Mouse (Mus musculus): Measurements from ENCODE around the gene Olfr1457. TPM values are rescaled to one million over a fixed set of nuclear protein-coding genes. Genes with fewer than 3 reads are reported as not detected.

Gene Olfr1457
- total RNA-seq (2014; rRNA removed) (not detected in 2 replicates), polyA plus RNA-seq (2015; fragmentation: Nextera tagmentation; extraction: Ambion mirVana) (not detected in 2 replicates)

DNA sequence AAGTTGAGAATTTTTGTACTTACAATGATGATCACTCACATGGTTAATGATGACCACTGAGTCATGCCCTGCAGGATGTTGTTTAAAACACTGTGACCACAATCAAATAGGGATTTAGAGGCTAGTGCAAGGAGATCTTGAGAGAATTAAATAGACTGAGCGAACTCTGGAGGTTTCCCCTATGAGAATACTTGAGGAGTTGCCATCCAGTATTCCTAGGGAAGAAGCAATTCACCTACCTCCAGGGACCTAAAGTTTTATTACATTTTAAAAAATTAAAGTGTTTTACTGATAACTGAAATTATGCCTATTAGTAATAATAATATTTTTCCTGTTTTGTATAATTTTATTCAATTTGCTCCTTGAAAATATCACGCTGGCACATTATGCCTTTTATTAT is at the start of gene Olfr1457:
TSS of gene Olfr1457 (minus strand) at position 101 of the 400 bp plus-strand sequence.
- no peak for TF ChIP-seq CTCF (IDR thresholded peaks at IDR 0.05)
- ATAC-seq (ENCODE audit: low FRiP score) = no peak
- H3K9ac ChIP-seq (replicated peaks; ENCODE audit: low read length, poor library complexity, severe bottlenecking) = no peak within 1 kb of the TSS
- H3K4me2 ChIP-seq (ENCODE audit: low read depth, low read length, poor library complexity, severe bottlenecking) = no peak within 1 kb of the TSS
- no peak within 1 kb of the TSS for H3K4me3 ChIP-seq (ENCODE audit: low read depth, low read length)
- no peak within 1 kb of the TSS for H3K27ac ChIP-seq (ENCODE audit: low read depth, low read length)
- H3K9me3 ChIP-seq (ENCODE audit: low read length) = no peaks in the 10 kb centered on the region
- DNase-seq (ENCODE audit: low spot score) = no peak
- no peaks in the 10 kb centered on the region for H3K36me3 ChIP-seq (ENCODE audit: insufficient read depth, low read length)
- H3K27me3 ChIP-seq (ENCODE audit: insufficient read depth, low read length) = no peaks in the 10 kb centered on the region
- no peaks in the 10 kb centered on the region for H3K4me1 ChIP-seq (ENCODE audit: insufficient read depth, low read length)
- WGBS = 66% methylated on average over 2 of the region's 2 CpGs

DNA sequence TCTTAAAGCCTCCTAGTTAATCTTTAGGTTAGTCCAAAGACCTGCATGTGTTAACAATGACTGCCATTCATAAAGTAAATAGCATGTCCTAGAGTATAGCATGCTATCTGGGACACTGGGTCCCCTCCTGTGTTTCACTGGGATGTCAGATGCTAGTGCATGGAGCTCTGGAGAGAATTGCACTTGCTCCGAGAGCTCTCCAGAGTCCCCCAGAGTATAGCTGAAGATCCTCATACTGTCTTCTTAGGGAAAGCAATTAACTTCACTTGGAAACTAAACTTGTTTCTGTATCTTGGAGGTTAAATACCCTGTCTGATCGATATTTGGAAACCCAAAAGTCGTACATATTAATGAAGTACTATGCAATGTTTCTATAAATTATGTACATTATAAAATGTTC is 9.0 kb upstream of the Olfr1457 start, which contains the start of gene Olfr1458:
TSS of gene Olfr1458 (minus strand) at position 101 of the 400 bp plus-strand sequence.
- peaks cover 10% of the 10 kb centered on the region; the same call in 1 of the 2 replicates for H3K9me3 ChIP-seq (ENCODE audit: low read length)
- TF ChIP-seq CTCF (IDR thresholded peaks at IDR 0.05) = no peak
- H3K9ac ChIP-seq (replicated peaks; ENCODE audit: low read length, poor library complexity, severe bottlenecking) = no peak within 1 kb of the TSS
- no peaks in the 10 kb centered on the region for H3K36me3 ChIP-seq (ENCODE audit: insufficient read depth, low read length)
- ATAC-seq (ENCODE audit: low FRiP score) = no peak
- H3K27ac ChIP-seq (ENCODE audit: low read depth, low read length) = no peak within 1 kb of the TSS
- no peaks in the 10 kb centered on the region for H3K27me3 ChIP-seq (ENCODE audit: insufficient read depth, low read length)
- H3K4me2 ChIP-seq (ENCODE audit: low read depth, low read length, poor library complexity, severe bottlenecking) = no peak within 1 kb of the TSS
- WGBS = 77% methylated on average over 3 of the region's 3 CpGs
- no peaks in the 10 kb centered on the region for H3K4me1 ChIP-seq (ENCODE audit: insufficient read depth, low read length)
- no peak for DNase-seq (ENCODE audit: low spot score)
- no peak within 1 kb of the TSS for H3K4me3 ChIP-seq (ENCODE audit: low read depth, low read length)

DNA sequence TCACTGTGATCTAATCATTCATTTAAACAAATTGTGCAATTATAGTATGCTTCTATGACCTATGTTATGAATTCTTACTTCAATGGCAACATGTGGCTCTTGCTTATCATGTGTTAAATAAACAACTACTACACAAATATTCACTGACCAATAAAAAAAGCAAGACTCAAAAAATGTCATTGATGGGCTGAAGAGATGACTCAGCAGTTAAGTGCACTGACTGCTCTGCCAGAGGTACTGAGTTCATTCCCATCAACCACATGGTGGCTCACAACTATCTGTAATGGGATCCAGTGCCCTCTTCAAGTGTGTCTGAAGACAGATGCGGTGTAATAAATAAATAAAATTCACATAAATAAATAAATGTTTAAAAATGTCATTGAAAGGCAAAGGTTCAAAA is 3.8 kb downstream of the Olfr1457 start:
- no peak for TF ChIP-seq CTCF (IDR thresholded peaks at IDR 0.05)
- Histone ChIP-seq H3K36me3 (ENCODE audit: insufficient read depth, low read length) (no peaks in the 10 kb centered on the region), H3K9me3 (ENCODE audit: low read length) (0 out of 2 replicates have a peak, but pooled peaks cover 7% of the 10 kb centered on the region), H3K9ac (replicated peaks; ENCODE audit: low read length, poor library complexity, severe bottlenecking) (no peak overlapping the region), H3K4me2 (ENCODE audit: low read depth, low read length, poor library complexity, severe bottlenecking) (no peak overlapping the region), H3K4me1 (ENCODE audit: insufficient read depth, low read length) (no peaks in the 10 kb centered on the region), H3K4me3 (ENCODE audit: low read depth, low read length) (no peak overlapping the region), H3K27ac (ENCODE audit: low read depth, low read length) (no peak overlapping the region), H3K27me3 (ENCODE audit: insufficient read depth, low read length) (no peaks in the 10 kb centered on the region)
- no peak for ATAC-seq (ENCODE audit: low FRiP score)
- no peak for DNase-seq (ENCODE audit: low spot score)
- WGBS = 89% methylated on average over 1 of the region's 1 CpGs

DNA sequence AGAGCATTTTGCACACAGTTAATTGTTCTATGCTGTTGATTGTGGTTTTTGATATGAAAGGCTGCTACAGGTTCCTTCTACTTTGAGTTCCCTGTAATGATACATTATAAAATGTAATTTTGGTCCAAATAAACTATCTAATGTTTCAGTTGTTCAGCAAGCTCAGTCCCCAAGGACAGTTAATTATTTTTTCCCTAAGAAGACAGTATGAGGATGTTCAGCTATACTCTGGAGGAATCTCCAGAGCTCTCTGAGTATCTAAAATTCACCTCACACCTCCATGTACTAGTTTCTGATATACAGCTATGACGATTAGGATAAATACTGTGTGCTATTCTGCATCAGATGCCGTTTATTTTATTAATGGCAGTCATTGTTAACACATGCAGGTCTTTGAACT is 37.4 kb downstream of the Olfr1457 start, which contains the start of gene Olfr1454:
TSS of gene Olfr1454 (plus strand) at position 301 of the 400 bp plus-strand sequence.
- no peak within 1 kb of the TSS for H3K9ac ChIP-seq (replicated peaks; ENCODE audit: low read length, poor library complexity, severe bottlenecking)
- DNase-seq (ENCODE audit: low spot score) = no peak
- peaks cover 15% of the 10 kb centered on the region; the same call in 1 of the 2 replicates for H3K9me3 ChIP-seq (ENCODE audit: low read length)
- ATAC-seq (ENCODE audit: low FRiP score) = no peak
- TF ChIP-seq CTCF (IDR thresholded peaks at IDR 0.05) = no peak
- no peaks in the 10 kb centered on the region for H3K36me3 ChIP-seq (ENCODE audit: insufficient read depth, low read length)
- H3K4me3 ChIP-seq (ENCODE audit: low read depth, low read length) = no peak within 1 kb of the TSS
- no peak within 1 kb of the TSS for H3K4me2 ChIP-seq (ENCODE audit: low read depth, low read length, poor library complexity, severe bottlenecking)
- no peak within 1 kb of the TSS for H3K27ac ChIP-seq (ENCODE audit: low read depth, low read length)
- H3K4me1 ChIP-seq (ENCODE audit: insufficient read depth, low read length) = no peaks in the 10 kb centered on the region
- H3K27me3 ChIP-seq (ENCODE audit: insufficient read depth, low read length) = no peaks in the 10 kb centered on the region
- 69% methylated on average over 2 of the region's 2 CpGs for WGBS

Other genes starting within 250 kb of the Olfr1457 start
- not detected in 2 replicates for gene Olfr1444, start 240.6 kb downstream of the Olfr1457 start, total RNA-seq (2014; rRNA removed)
- not detected in 2 replicates for gene Olfr1444, start 240.6 kb downstream of the Olfr1457 start, polyA plus RNA-seq (2015; fragmentation: Nextera tagmentation; extraction: Ambion mirVana)
- not detected in 2 replicates for gene Olfr1445, start 214.0 kb downstream of the Olfr1457 start, total RNA-seq (2014; rRNA removed)
- gene Olfr1445, start 214.0 kb downstream of the Olfr1457 start, polyA plus RNA-seq (2015; fragmentation: Nextera tagmentation; extraction: Ambion mirVana) = not detected in 2 replicates
- not detected in 2 replicates for gene Olfr1446, start 204.4 kb downstream of the Olfr1457 start, total RNA-seq (2014; rRNA removed)
- gene Olfr1446, start 204.4 kb downstream of the Olfr1457 start, polyA plus RNA-seq (2015; fragmentation: Nextera tagmentation; extraction: Ambion mirVana) = not detected in 2 replicates
- not detected in 2 replicates for gene Olfr1447, start 194.1 kb downstream of the Olfr1457 start, total RNA-seq (2014; rRNA removed)
- not detected in 2 replicates for gene Olfr1447, start 194.1 kb downstream of the Olfr1457 start, polyA plus RNA-seq (2015; fragmentation: Nextera tagmentation; extraction: Ambion mirVana)
- not detected in 2 replicates for gene Olfr1448, start 173.5 kb downstream of the Olfr1457 start, total RNA-seq (2014; rRNA removed)
- not detected in 2 replicates for gene Olfr1448, start 173.5 kb downstream of the Olfr1457 start, polyA plus RNA-seq (2015; fragmentation: Nextera tagmentation; extraction: Ambion mirVana)
- not detected in 2 replicates for gene Olfr1449, start 167.1 kb downstream of the Olfr1457 start, total RNA-seq (2014; rRNA removed)
- not detected in 2 replicates for gene Olfr1449, start 167.1 kb downstream of the Olfr1457 start, polyA plus RNA-seq (2015; fragmentation: Nextera tagmentation; extraction: Ambion mirVana)
- gene Olfr1450, start 147.6 kb downstream of the Olfr1457 start, total RNA-seq (2014; rRNA removed) = not detected in 2 replicates
- not detected in 2 replicates for gene Olfr1450, start 147.6 kb downstream of the Olfr1457 start, polyA plus RNA-seq (2015; fragmentation: Nextera tagmentation; extraction: Ambion mirVana)
- not detected in 2 replicates for gene Olfr1451, start 102.9 kb downstream of the Olfr1457 start, total RNA-seq (2014; rRNA removed)
- not detected in 2 replicates for gene Olfr1451, start 102.9 kb downstream of the Olfr1457 start, polyA plus RNA-seq (2015; fragmentation: Nextera tagmentation; extraction: Ambion mirVana)
- not detected in 2 replicates for gene Olfr1453, start 69.6 kb downstream of the Olfr1457 start, total RNA-seq (2014; rRNA removed)
- gene Olfr1453, start 69.6 kb downstream of the Olfr1457 start, polyA plus RNA-seq (2015; fragmentation: Nextera tagmentation; extraction: Ambion mirVana) = not detected in 2 replicates
- gene Olfr1454, start 37.3 kb downstream of the Olfr1457 start, total RNA-seq (2014; rRNA removed) = not detected in 2 replicates
- not detected in 2 replicates for gene Olfr1454, start 37.3 kb downstream of the Olfr1457 start, polyA plus RNA-seq (2015; fragmentation: Nextera tagmentation; extraction: Ambion mirVana)
- not detected in 2 replicates for gene Olfr1458, start 8.9 kb upstream of the Olfr1457 start, total RNA-seq (2014; rRNA removed)
- gene Olfr1458, start 8.9 kb upstream of the Olfr1457 start, polyA plus RNA-seq (2015; fragmentation: Nextera tagmentation; extraction: Ambion mirVana) = not detected in 2 replicates
- gene Olfr1459, start 51.7 kb upstream of the Olfr1457 start, total RNA-seq (2014; rRNA removed) = under 0.01 TPM in 1 of 2 replicates, not detected in the other
- gene Olfr1459, start 51.7 kb upstream of the Olfr1457 start, polyA plus RNA-seq (2015; fragmentation: Nextera tagmentation; extraction: Ambion mirVana) = not detected in 2 replicates
- not detected in 2 replicates for gene Olfr1461, start 65.1 kb upstream of the Olfr1457 start, total RNA-seq (2014; rRNA removed)
- not detected in 2 replicates for gene Olfr1461, start 65.1 kb upstream of the Olfr1457 start, polyA plus RNA-seq (2015; fragmentation: Nextera tagmentation; extraction: Ambion mirVana)
- not detected in 2 replicates for gene Olfr1462, start 87.8 kb upstream of the Olfr1457 start, total RNA-seq (2014; rRNA removed)
- not detected in 2 replicates for gene Olfr1462, start 87.8 kb upstream of the Olfr1457 start, polyA plus RNA-seq (2015; fragmentation: Nextera tagmentation; extraction: Ambion mirVana)
- not detected in 2 replicates for gene Olfr1463, start 133.4 kb upstream of the Olfr1457 start, total RNA-seq (2014; rRNA removed)
- not detected in 2 replicates for gene Olfr1463, start 133.4 kb upstream of the Olfr1457 start, polyA plus RNA-seq (2015; fragmentation: Nextera tagmentation; extraction: Ambion mirVana)
- gene Olfr1465, start 217.7 kb upstream of the Olfr1457 start, total RNA-seq (2014; rRNA removed) = not detected in 2 replicates
- not detected in 2 replicates for gene Olfr1465, start 217.7 kb upstream of the Olfr1457 start, polyA plus RNA-seq (2015; fragmentation: Nextera tagmentation; extraction: Ambion mirVana)
- not detected in 2 replicates for gene Olfr1466, start 241.0 kb upstream of the Olfr1457 start, total RNA-seq (2014; rRNA removed)
- gene Olfr1466, start 241.0 kb upstream of the Olfr1457 start, polyA plus RNA-seq (2015; fragmentation: Nextera tagmentation; extraction: Ambion mirVana) = not detected in 2 replicates

Measured in midbrain, postnatal 0 days (tissue).